Mouse (Mus musculus) intestine, postnatal 0 days (tissue): ENCODE measurements around the gene Tmem237. TPM values are rescaled to one million over a fixed set of nuclear protein-coding genes. Genes with fewer than 3 reads are reported as not detected.
A peak's percentile ranks its signal among the peaks of the same experiment; 100 is the strongest.

Experiments used
- ATAC-seq: fragments of 200-750 bp; cut with Nextera tagmentation; 2 replicates; pipeline ENCODE4 v1.8.0; 2017; ENCODE audit warnings: mild to moderate bottlenecking, moderate TSS enrichment, moderate library complexity
- H3K27ac ChIP-seq: fragments of 300-500 bp; sonication (generic); 2 replicates; pipeline ENCODE4 v1.5.1; 2014; ENCODE audit warnings: mild to moderate bottlenecking, low read depth, low read length, moderate library complexity
- H3K27me3 ChIP-seq: fragments of 300-500 bp; sonication (generic); replicated peaks from 2 replicates; pipeline ENCODE4 v1.6.1; 2014; ENCODE audit warnings: low read length, mixed read lengths; ENCODE audit not compliant: control insufficient read depth, insufficient read depth
- H3K36me3 ChIP-seq: fragments of 300-500 bp; sonication (generic); 2 replicates; pipeline ENCODE4 v1.6.1; 2014; ENCODE audit warnings: mild to moderate bottlenecking, moderate library complexity; ENCODE audit not compliant: control insufficient read depth, insufficient read depth
- H3K4me1 ChIP-seq: fragments of 300-500 bp; sonication (generic); replicated peaks from 2 replicates; pipeline ENCODE4 v1.6.1; 2014; ENCODE audit warnings: antibody characterized with exemption, low read length, mixed read lengths; ENCODE audit not compliant: control insufficient read depth, insufficient read depth
- H3K4me2 ChIP-seq: fragments of 300-500 bp; sonication (generic); replicated peaks from 2 replicates; pipeline ENCODE4 v1.6.1; 2014; ENCODE audit warnings: low read depth, mild to moderate bottlenecking, moderate library complexity
- H3K4me3 ChIP-seq: fragments of 300-500 bp; sonication (generic); 2 replicates; pipeline ENCODE4 v1.5.1; 2014; ENCODE audit warnings: low read depth, low read length
- H3K9ac ChIP-seq: fragments of 300-500 bp; sonication (generic); 2 replicates; pipeline ENCODE4 v1.6.1; 2014; ENCODE audit warnings: mild to moderate bottlenecking, low read depth, low read length
- H3K9me3 ChIP-seq: fragments of 300-500 bp; sonication (generic); 2 replicates; pipeline ENCODE4 v1.6.1; 2016; ENCODE audit warnings: mixed run types; ENCODE audit not compliant: control insufficient read depth
- CTCF ChIP-seq: sonication (generic); IDR thresholded peaks from 2 replicates; pipeline ENCODE4 v1.5.1; 2016; ENCODE audit warnings: low read depth, mild to moderate bottlenecking, control low read depth, antibody characterized with exemption, moderate library complexity
- WGBS: fragments of 180-500 bp; shearing (Covaris S2); extraction: QIAGEN DNeasy Blood & Tissue Kit; methylation state at CpG from one replicate; pipeline ENCODE4 v1.1.7; 2014; 5-methylcytosine and 5-hydroxymethylcytosine counted together
- polyA plus RNA-seq: library from polyadenylated mRNA; unstranded; fragments of >200 nt; fragmentation: Nextera tagmentation; extraction: Ambion mirVana; gene quantifications from 2 replicates; pipeline ENCODE4 v1.2.1, GENCODE M21; 2015

Gene Tmem237
- 10.7 and 12.5 TPM in 2 replicates for polyA plus RNA-seq

DNA sequence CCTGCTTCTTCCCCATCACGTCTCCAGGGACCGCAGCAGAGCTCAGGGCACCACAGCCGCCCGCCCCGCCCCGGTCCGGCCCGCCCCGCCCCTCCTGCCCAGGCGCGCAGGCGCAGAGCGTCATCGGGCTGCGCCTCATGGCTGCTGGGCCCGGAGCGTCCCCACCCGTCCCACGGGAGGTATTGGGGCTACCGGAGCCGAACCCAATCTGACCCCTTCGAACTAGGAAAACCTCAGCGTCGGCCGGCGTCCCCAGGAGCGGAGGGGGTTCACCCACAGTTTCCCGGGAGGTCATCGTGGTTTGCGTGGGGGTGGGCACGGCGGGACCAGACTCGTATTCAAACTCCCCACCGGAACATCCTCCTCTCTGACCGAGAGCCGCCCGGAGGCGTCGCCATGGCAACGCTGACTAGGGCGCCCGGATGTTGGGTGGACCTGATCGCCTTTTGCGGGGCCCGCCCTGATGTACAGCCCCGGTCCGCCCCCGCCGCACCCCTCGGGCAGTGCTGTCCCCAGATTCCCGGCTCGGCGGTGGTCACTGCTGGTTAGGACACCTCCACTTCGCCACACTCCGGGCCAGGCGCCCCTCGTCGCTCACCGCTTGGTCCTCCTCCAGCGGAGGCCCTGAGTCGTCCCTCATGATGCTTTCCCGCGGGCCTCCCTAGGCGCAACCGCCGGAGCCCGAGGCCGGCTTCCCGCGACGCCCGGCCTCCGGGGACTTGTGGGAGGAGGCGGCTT is at the start of gene Tmem237:
Tmem237 (minus strand) TSS at position 689 of the 738 bp plus-strand sequence.
- Histone ChIP-seq H3K9ac (peak within 1 kb of the TSS; percentile 71), H3K27ac (peak within 1 kb of the TSS; percentile 55), H3K27me3 (no peaks in the 10 kb centered on the region), H3K4me1 (no peaks in the 10 kb centered on the region), H3K4me3 (peak within 1 kb of the TSS; percentile 82), H3K9me3 (no peaks in the 10 kb centered on the region), H3K36me3 (no peaks in the 10 kb centered on the region), H3K4me2 (peak within 1 kb of the TSS; percentile 83)
- peak; percentile 95 for ATAC-seq
- under 1% methylated on average over 74 of the region's 74 CpGs for WGBS
- TF ChIP-seq CTCF = peak; percentile 29; the same call in 1 of the 2 replicates

DNA sequence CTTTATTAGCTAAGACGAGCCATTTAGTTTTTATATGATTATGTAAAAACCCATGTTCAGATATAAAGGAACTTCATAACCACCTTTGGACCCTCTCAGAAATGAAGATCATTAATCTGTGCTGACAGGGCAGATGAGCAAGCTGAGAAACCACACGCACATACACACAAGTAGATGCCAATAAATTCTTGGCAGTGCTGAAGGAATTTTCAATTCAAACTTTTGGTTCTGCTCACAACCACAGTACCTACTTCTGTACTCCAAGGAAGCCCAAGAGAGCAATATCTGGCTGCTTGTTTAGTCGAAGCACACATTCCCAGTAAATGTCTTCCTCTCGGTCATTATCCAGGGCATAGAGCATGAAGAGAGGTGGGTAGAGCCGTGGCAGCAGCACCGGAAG is 49.4 kb upstream of the Tmem237 start:
- no peak for TF ChIP-seq CTCF
- peaks cover 21% of the 10 kb centered on the region; the same call in 1 of the 2 replicates for H3K36me3 ChIP-seq

DNA sequence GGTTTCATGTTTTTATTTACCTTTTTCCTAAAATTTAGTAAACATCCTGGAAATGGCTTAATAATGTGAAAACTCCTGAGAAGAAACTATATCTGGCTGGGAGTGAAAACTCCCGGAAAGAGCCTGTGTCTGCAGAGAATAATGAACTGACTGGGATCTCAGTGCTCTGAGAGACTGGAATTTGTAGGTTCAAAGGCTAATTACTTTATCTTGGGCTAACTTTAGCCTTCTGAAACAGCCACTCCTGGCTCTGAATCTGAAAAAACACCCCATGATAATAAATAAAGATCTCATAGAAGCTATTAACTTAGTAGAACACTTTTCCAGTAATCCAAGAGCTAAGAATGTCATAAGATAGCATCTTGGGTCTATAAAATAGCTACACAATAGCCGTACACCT is 48.3 kb upstream of the Tmem237 start:
- Histone ChIP-seq H3K4me2 (no peak overlapping the region), H3K27ac (no peak overlapping the region), H3K27me3 (no peaks in the 10 kb centered on the region), H3K36me3 (peaks cover 22% of the 10 kb centered on the region; the same call in 1 of the 2 replicates), H3K4me1 (0 out of 2 replicates have a peak, but pooled peaks cover 4% of the 10 kb centered on the region), H3K9ac (no peak overlapping the region), H3K9me3 (no peaks in the 10 kb centered on the region), H3K4me3 (no peak overlapping the region)
- 29% methylated on average over 2 of the region's 2 CpGs for WGBS
- no peak for ATAC-seq
- TF ChIP-seq CTCF = no peak

More for the DNA sequence above, 49.4 kb upstream of the Tmem237 start:
- ATAC-seq = no peak
- no peaks in the 10 kb centered on the region for H3K27me3 ChIP-seq
- H3K4me3 ChIP-seq = no peak overlapping the region
- no peak overlapping the region for H3K27ac ChIP-seq
- no peak overlapping the region for H3K9ac ChIP-seq
- no peak overlapping the region for H3K4me2 ChIP-seq
- no peaks in the 10 kb centered on the region for H3K9me3 ChIP-seq
- WGBS = 76% methylated on average over 6 of the region's 6 CpGs
- H3K4me1 ChIP-seq = 0 out of 2 replicates have a peak, but pooled peaks cover 4% of the 10 kb centered on the region

DNA sequence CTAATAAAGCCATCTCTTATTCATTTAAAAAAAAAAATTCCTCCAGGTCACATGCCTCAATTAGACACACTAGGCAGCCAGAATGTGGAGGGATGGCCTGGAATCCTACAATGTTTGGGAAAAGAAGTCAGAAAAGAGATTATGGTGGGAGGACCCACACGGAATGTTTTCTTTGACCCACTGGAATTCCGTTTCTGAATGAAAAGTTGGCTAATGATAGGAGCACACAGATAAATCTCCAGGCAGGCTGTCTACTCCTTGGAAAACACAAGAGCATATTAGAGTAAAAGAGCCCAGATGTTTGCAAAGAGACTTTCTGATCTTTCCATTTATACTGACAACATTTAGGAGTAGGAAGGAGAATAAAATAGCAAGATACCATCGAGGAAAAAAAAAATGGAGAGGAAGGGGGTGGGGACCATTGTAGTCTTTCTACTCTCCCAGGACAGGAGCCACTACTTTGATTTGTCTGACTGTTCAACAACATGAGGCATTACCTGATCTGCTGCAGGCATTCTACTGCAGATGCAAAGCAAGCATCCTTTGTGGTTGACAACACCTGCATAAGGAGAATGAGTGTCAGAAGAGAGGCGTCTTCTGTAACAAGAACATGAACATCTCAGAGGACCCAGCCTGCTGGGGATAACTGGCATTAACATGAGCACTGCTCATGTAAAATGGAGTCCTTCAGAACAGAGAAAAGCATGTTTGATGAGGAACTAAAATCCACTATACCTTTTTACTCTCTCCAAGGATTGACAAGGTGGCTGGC is 47.6 kb upstream of the Tmem237 start:
- Histone ChIP-seq H3K27me3 (no peaks in the 10 kb centered on the region), H3K4me2 (no peak overlapping the region), H3K9me3 (no peaks in the 10 kb centered on the region), H3K36me3 (peaks cover 30% of the 10 kb centered on the region; the same call in 1 of the 2 replicates), H3K4me1 (0 out of 2 replicates have a peak, but pooled peaks cover 4% of the 10 kb centered on the region), H3K27ac (no peak overlapping the region), H3K4me3 (no peak overlapping the region), H3K9ac (no peak overlapping the region)
- WGBS = 80% methylated on average over 4 of the region's 4 CpGs
- TF ChIP-seq CTCF = no peak
- no peak for ATAC-seq

DNA sequence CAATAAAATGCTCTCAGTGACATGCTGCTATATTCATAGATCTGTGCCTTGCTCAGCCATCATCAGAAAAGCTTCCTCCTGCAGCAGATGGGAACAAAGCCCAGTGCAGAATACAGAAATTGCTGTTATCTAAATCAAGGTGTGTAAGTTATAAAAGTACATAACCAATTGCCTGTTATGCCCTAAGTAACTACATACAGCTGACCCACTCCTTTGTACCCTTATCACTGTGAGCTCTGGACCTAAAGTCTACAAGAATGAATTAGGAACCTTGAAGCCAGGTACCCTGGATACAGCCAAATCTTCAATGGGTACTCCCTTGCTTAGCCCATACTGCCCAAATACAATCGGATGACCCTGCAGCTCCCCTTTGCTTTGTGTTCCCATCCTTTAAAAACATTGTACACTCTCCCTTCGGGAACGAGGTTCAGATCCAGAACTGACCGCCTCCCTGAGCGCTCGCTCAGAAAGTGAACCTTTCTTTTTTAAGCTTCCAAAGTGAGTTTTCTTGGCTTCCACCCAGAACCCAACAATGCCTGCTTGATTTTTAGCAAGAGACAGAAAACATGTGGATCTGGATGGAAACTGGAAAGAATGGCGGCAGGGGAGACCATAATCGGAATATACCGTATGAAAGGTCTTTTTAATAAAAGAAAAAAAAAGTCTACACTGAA is 46.2 kb upstream of the Tmem237 start:
- no peak for TF ChIP-seq CTCF
- 86% methylated on average over 9 of the region's 9 CpGs for WGBS
- H3K4me3 ChIP-seq = no peak overlapping the region
- H3K4me1 ChIP-seq = 0 out of 2 replicates have a peak, but pooled peaks cover 4% of the 10 kb centered on the region
- no peak overlapping the region for H3K9ac ChIP-seq
- H3K36me3 ChIP-seq = peaks cover 32% of the 10 kb centered on the region; the same call in 1 of the 2 replicates
- H3K4me2 ChIP-seq = no peak overlapping the region
- no peaks in the 10 kb centered on the region for H3K27me3 ChIP-seq
- H3K9me3 ChIP-seq = no peaks in the 10 kb centered on the region
- peak; percentile 47; the same call in 1 of the 2 replicates for ATAC-seq
- no peak overlapping the region for H3K27ac ChIP-seq
